Mouse (Mus musculus) hindbrain, embryonic 11.5 days (tissue): ENCODE results near the gene Ero1lb. TPM values are rescaled to one million over a fixed set of nuclear protein-coding genes. Genes with fewer than 3 reads are reported as not detected.
"Not testable (repeated sequence)": the region's sequence is repeated elsewhere in the genome, so short reads cannot be mapped to it uniquely, and the experiment has no call there.

Experiments
- ATAC-seq: fragments of 200-750 bp; cut with Nextera tagmentation; 2 replicates; pipeline ENCODE4 v1.8.0; 2017; ENCODE audit warnings: mild to moderate bottlenecking, moderate TSS enrichment, moderate library complexity; ENCODE audit not compliant: low FRiP score
- DNase-seq: peaks from one replicate; pipeline ENCODE4 v3.0.0-alpha.2; 2015; ENCODE audit warnings: low spot score
- H3K27ac ChIP-seq: fragments of 300-500 bp; sonication (generic); 2 replicates; pipeline ENCODE4 v1.5.1; 2014; ENCODE audit warnings: mild to moderate bottlenecking, low read depth, low read length
- H3K27me3 ChIP-seq: fragments of 300-500 bp; sonication (generic); 2 replicates; pipeline ENCODE4 v1.6.1; 2014; ENCODE audit warnings: mild to moderate bottlenecking, low read length, moderate library complexity, mixed read lengths; ENCODE audit not compliant: control insufficient read depth, insufficient read depth
- H3K36me3 ChIP-seq: fragments of 300-500 bp; sonication (generic); 2 replicates; pipeline ENCODE4 v1.6.1; 2014; ENCODE audit warnings: mild to moderate bottlenecking, low read length, moderate library complexity, mixed read lengths; ENCODE audit not compliant: control insufficient read depth, insufficient read depth
- H3K4me1 ChIP-seq: fragments of 300-500 bp; sonication (generic); replicated peaks from 2 replicates; pipeline ENCODE4 v1.6.1; 2014; ENCODE audit warnings: low read length, mixed read lengths; ENCODE audit not compliant: control insufficient read depth, insufficient read depth
- H3K4me2 ChIP-seq: fragments of 300-500 bp; sonication (generic); replicated peaks from 2 replicates; pipeline ENCODE4 v1.6.1; 2014; ENCODE audit warnings: mild to moderate bottlenecking, low read depth, low read length
- H3K4me3 ChIP-seq: fragments of 300-500 bp; sonication (generic); 2 replicates; pipeline ENCODE4 v1.5.1; 2014; ENCODE audit warnings: low read depth, low read length
- H3K9ac ChIP-seq: fragments of 300-500 bp; sonication (generic); 2 replicates; pipeline ENCODE4 v1.6.1; 2014; ENCODE audit warnings: low read depth, low read length
- H3K9me3 ChIP-seq: fragments of 300-500 bp; sonication (generic); 2 replicates; pipeline ENCODE4 v1.6.1; 2016; ENCODE audit warnings: low read length; ENCODE audit not compliant: control insufficient read depth
- WGBS: fragments of 180-500 bp; shearing (Covaris S2); extraction: QIAGEN DNeasy Blood & Tissue Kit; methylation state at CpG from one replicate; pipeline ENCODE4 v1.1.7; 2014; 5-methylcytosine and 5-hydroxymethylcytosine counted together
- polyA plus RNA-seq: library from polyadenylated mRNA; unstranded; fragments of >200 nt; fragmentation: Nextera tagmentation; extraction: Ambion mirVana; gene quantifications from 2 replicates; pipeline ENCODE4 v1.2.1, GENCODE M21; 2014

The Ero1lb gene
- polyA plus RNA-seq, 1 experiment from 2014 or later = 13.9 TPM

GRCm38 (mm10) chr13:12562256-12562655 lies 3.4 kb upstream of the Ero1lb start:
- H3K27me3 ChIP-seq = no peaks in the 10 kb centered on the region
- 83% methylated on average over 4 of the region's 4 CpGs for WGBS

DNA sequence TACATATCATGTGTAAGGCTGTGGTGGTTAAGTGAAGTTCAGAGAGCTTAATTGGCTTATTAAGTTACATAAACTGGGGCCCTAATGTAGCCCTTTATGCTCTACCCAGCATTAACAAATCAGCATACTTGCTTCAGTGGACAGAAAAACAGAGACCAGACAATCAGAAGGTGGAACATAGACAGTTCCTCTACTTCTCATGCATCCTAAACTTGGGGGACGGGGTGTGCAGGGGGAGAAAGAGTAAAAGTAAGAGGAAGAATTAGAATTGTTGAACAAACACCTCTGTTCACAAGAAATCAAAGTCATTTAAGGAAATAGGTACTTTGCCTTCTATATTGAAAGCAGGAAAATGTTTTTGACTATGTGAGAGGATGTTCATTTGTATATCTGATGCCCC lies 2.3 kb downstream of the Ero1lb start:
- Histone ChIP-seq H3K27ac (no peak overlapping the region), H3K4me3 (no peak overlapping the region), H3K36me3 (no peaks in the 10 kb centered on the region), H3K9ac (no peak overlapping the region), H3K4me2 (no peak overlapping the region), H3K9me3 (no peaks in the 10 kb centered on the region), H3K4me1 (0 out of 2 replicates have a peak, but pooled peaks cover 4% of the 10 kb centered on the region), H3K27me3 (no peaks in the 10 kb centered on the region)
- DNase-seq (no peak), ATAC-seq (no peak)
- WGBS = 93% methylated on average over 1 of the region's 1 CpGs

More at GRCm38 (mm10) chr13:12562256-12562655, 3.4 kb upstream of the Ero1lb start:
- DNase-seq = no peak
- Histone ChIP-seq H3K4me3 (no peak overlapping the region), H3K9ac (no peak overlapping the region), H3K4me2 (no peak overlapping the region), H3K36me3 (no peaks in the 10 kb centered on the region), H3K4me1 (0 out of 2 replicates have a peak, but pooled peaks cover 4% of the 10 kb centered on the region), H3K27ac (no peak overlapping the region), H3K9me3 (no peaks in the 10 kb centered on the region)
- no peak for ATAC-seq

GRCm38 (mm10) chr13:12568597-12569469 lies 3.2 kb downstream of the Ero1lb start:
- Histone ChIP-seq H3K27ac (no peak overlapping the region), H3K4me3 (no peak overlapping the region), H3K4me2 (no peak overlapping the region), H3K27me3 (no peaks in the 10 kb centered on the region), H3K9ac (no peak overlapping the region), H3K36me3 (no peaks in the 10 kb centered on the region), H3K9me3 (no peaks in the 10 kb centered on the region), H3K4me1 (0 out of 2 replicates have a peak, but pooled peaks cover 4% of the 10 kb centered on the region)
- ATAC-seq (no peak), DNase-seq (no peak)
- WGBS = 76% methylated on average over 9 of the region's 9 CpGs

GRCm38 (mm10) chr13:12569741-12570140 lies 4.1 kb downstream of the Ero1lb start:
- H3K27ac ChIP-seq = no peak overlapping the region
- DNase-seq = no peak
- no peak for ATAC-seq
- 82% methylated on average over 7 of the region's 7 CpGs for WGBS
- no peak overlapping the region for H3K4me3 ChIP-seq
- H3K9me3 ChIP-seq = no peaks in the 10 kb centered on the region
- 0 out of 2 replicates have a peak, but pooled peaks cover 4% of the 10 kb centered on the region for H3K4me1 ChIP-seq
- H3K27me3 ChIP-seq = no peaks in the 10 kb centered on the region
- no peaks in the 10 kb centered on the region for H3K36me3 ChIP-seq
- H3K9ac ChIP-seq = no peak overlapping the region
- H3K4me2 ChIP-seq = no peak overlapping the region

- ATAC-seq (no peak), DNase-seq (no peak)
- no peak overlapping the region for H3K9ac ChIP-seq
- H3K4me2 ChIP-seq = no peak overlapping the region
- WGBS = 88% methylated on average over 9 of the region's 9 CpGs
- no peaks in the 10 kb centered on the region for H3K27me3 ChIP-seq
- no peaks in the 10 kb centered on the region for H3K9me3 ChIP-seq
- H3K4me1 ChIP-seq = no peaks in the 10 kb centered on the region
- no peak overlapping the region for H3K4me3 ChIP-seq
- H3K36me3 ChIP-seq = no peaks in the 10 kb centered on the region
- no peak overlapping the region for H3K27ac ChIP-seq
Observed at GRCm38 (mm10) chr13:12574979-12575536, 9.4 kb downstream of the Ero1lb start.

GRCm38 (mm10) chr13:12578145-12578544 lies 12.5 kb downstream of the Ero1lb start:
- no peaks in the 10 kb centered on the region for H3K4me1 ChIP-seq
- H3K4me2 ChIP-seq = no peak overlapping the region
- no peaks in the 10 kb centered on the region for H3K36me3 ChIP-seq
- no peaks in the 10 kb centered on the region for H3K9me3 ChIP-seq
- WGBS = 84% methylated on average over 5 of the region's 5 CpGs
- DNase-seq (no peak), ATAC-seq (no peak)
- no peak overlapping the region for H3K9ac ChIP-seq
- no peak overlapping the region for H3K27ac ChIP-seq
- H3K4me3 ChIP-seq = no peak overlapping the region
- no peaks in the 10 kb centered on the region for H3K27me3 ChIP-seq

DNA sequence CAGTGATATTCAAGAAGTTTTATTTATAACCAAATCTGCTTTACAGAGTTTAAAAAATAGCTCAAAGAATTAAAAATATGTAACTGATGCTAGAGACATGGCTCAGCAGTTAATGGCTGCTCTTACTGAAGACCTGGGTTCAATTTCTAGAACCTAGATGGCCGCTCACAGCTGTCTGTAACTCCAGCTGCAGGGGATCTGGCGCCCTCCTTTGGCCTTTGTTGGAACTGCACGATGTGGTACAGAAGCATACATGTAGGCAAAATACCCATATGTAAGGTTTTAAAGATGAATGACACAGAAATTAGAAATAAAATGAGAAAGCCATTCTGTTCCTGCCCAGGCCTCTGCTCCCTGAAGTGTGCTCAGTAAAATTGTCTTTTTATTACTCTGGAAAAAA lies 23.3 kb downstream of the Ero1lb start:
- no peaks in the 10 kb centered on the region for H3K4me1 ChIP-seq
- H3K4me3 ChIP-seq = no peak overlapping the region
- no peak for ATAC-seq
- no peak overlapping the region for H3K9ac ChIP-seq
- H3K36me3 ChIP-seq = no peaks in the 10 kb centered on the region
- 5% methylated on average over 3 of the region's 3 CpGs for WGBS
- no peaks in the 10 kb centered on the region for H3K9me3 ChIP-seq
- H3K27me3 ChIP-seq = no peaks in the 10 kb centered on the region
- H3K4me2 ChIP-seq = no peak overlapping the region
- DNase-seq = peak; percentile 83
- H3K27ac ChIP-seq = no peak overlapping the region

DNA sequence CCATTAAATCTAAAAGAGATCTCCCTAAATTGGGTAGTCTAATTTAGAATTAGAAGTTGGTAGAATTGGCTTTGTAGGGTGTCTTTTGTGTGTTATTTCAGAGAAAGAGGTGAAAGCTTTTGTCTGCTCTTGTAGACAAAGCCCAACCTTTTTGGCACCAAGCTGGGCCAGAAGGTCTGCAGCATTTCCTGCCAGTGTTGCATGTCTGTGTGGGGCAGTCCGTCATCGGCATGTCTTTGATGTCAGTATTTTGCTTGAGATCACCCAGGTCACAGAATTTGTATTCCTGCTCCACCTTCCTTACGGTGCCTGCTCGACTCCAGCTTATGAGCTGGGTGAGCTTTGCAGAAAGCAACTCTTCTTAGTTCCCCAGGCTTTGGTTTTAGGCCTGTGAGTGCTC lies 31.4 kb downstream of the Ero1lb start:
- not testable (repeated sequence) for H3K4me2 ChIP-seq, H3K27me3 ChIP-seq, H3K9me3 ChIP-seq, H3K9ac ChIP-seq, DNase-seq, ATAC-seq, H3K36me3 ChIP-seq, H3K4me1 ChIP-seq, H3K4me3 ChIP-seq, H3K27ac ChIP-seq
- 72% methylated on average over 4 of the region's 4 CpGs for WGBS

DNA sequence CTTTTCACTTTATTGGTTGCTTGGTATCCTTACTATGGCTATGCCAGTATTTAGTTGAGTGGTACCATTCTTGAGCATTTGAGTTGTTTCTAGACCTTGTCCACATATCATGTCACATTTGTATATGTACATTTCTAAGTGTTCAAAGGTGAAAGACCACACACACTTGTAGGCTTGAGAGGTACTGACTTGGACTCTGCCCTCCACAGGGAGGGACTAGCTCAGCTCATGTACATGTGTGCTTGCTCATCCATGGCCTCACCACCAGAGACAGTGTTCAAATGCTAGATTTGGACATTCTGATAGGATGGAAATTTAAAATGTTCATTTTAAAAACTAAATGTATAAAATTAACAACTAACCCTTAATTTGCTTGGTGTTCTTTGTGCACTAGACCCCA lies 44.5 kb downstream of the Ero1lb start:
- H3K4me3 ChIP-seq, DNase-seq, H3K4me1 ChIP-seq, H3K27ac ChIP-seq, H3K4me2 ChIP-seq, H3K9me3 ChIP-seq, H3K27me3 ChIP-seq, H3K36me3 ChIP-seq, ATAC-seq, H3K9ac ChIP-seq: not testable (repeated sequence)
